Mouse (Mus musculus) heart, postnatal 0 days (tissue): ENCODE results near the gene Ess2. TPM values are rescaled to one million over a fixed set of nuclear protein-coding genes. Genes with fewer than 3 reads are reported as not detected.

Experiments used
- ATAC-seq: fragments of 200-750 bp; cut with Nextera tagmentation; 2 replicates; pipeline ENCODE4 v1.8.0; 2017; ENCODE audit warnings: low read depth, moderate number of reproducible peaks, moderate library complexity; ENCODE audit not compliant: insufficient read depth
- DNase-seq: peaks from one replicate; pipeline ENCODE4 v3.0.0-alpha.2; 2016; ENCODE audit warnings: low spot score
- H3K27ac ChIP-seq: fragments of 300-500 bp; sonication (generic); 2 replicates; pipeline ENCODE4 v1.5.1; 2014; ENCODE audit warnings: low read depth, mild to moderate bottlenecking
- H3K27me3 ChIP-seq: fragments of 300-500 bp; sonication (generic); 2 replicates; pipeline ENCODE4 v1.6.1; 2014; ENCODE audit warnings: low read length, mixed read lengths; ENCODE audit not compliant: control insufficient read depth, insufficient read depth
- H3K36me3 ChIP-seq: fragments of 300-500 bp; sonication (generic); replicated peaks from 2 replicates; pipeline ENCODE4 v1.6.1; 2014; ENCODE audit warnings: low read length, mixed read lengths; ENCODE audit not compliant: control insufficient read depth, insufficient read depth
- H3K4me1 ChIP-seq: fragments of 300-500 bp; sonication (generic); 2 replicates; pipeline ENCODE4 v1.6.1; 2014; ENCODE audit warnings: antibody characterized with exemption; ENCODE audit not compliant: control insufficient read depth, insufficient read depth
- H3K4me2 ChIP-seq: fragments of 300-500 bp; sonication (generic); 2 replicates; pipeline ENCODE4 v1.6.1; 2014; ENCODE audit warnings: low read depth, mild to moderate bottlenecking, low read length, moderate library complexity
- H3K4me3 ChIP-seq: fragments of 300-500 bp; sonication (generic); 2 replicates; pipeline ENCODE4 v1.5.1; 2014; ENCODE audit warnings: low read depth, low read length
- H3K9ac ChIP-seq: fragments of 300-500 bp; sonication (generic); replicated peaks from 2 replicates; pipeline ENCODE4 v1.6.1; 2014; ENCODE audit warnings: low read depth, low read length, mixed read lengths
- H3K9me3 ChIP-seq: fragments of 300-500 bp; sonication (generic); replicated peaks from 2 replicates; pipeline ENCODE4 v1.6.1; 2016; ENCODE audit warnings: low read length; ENCODE audit not compliant: control insufficient read depth
- CTCF ChIP-seq: IDR thresholded peaks from 2 replicates; pipeline ENCODE4 v1.5.1; 2016; ENCODE audit warnings: antibody characterized with exemption, control low read depth, low read depth
- EP300 ChIP-seq: IDR thresholded peaks from 2 replicates; pipeline ENCODE4 v1.6.1; 2016; ENCODE audit warnings: antibody characterized with exemption, low read depth
- WGBS: fragments of 180-500 bp; shearing (Covaris S2); extraction: QIAGEN DNeasy Blood & Tissue Kit; methylation state at CpG from one replicate; pipeline ENCODE4 v1.1.7; 2014; 5-methylcytosine and 5-hydroxymethylcytosine counted together
- polyA plus RNA-seq: library from polyadenylated mRNA; unstranded; fragments of >200 nt; fragmentation: Nextera tagmentation; extraction: Ambion mirVana; gene quantifications from 2 replicates; pipeline ENCODE4 v1.2.1, GENCODE M21; 2015
- total RNA-seq: library from RNA; depleted of rRNA; stranded (reverse); fragments of >200 nt; gene quantifications from 2 replicates; pipeline ENCODE4 v1.2.3, GENCODE M21; 2014; ENCODE audit warnings: low replicate concordance

Gene Ess2
- total and polyA plus RNA-seq, 2 experiments from 2014 or later: 18.5 to 25.4 TPM

- Histone ChIP-seq H3K27me3 (no peaks in the 10 kb centered on the region), H3K4me2 (peak overlapping the region; percentile 11; the same call in 1 of the 2 replicates), H3K4me1 (peaks cover 24% of the 10 kb centered on the region), H3K9ac (no peak overlapping the region), H3K36me3 (0 out of 2 replicates have a peak, but pooled peaks cover 4% of the 10 kb centered on the region), H3K4me3 (no peak overlapping the region), H3K9me3 (no peaks in the 10 kb centered on the region), H3K27ac (peak overlapping the region; percentile 95)
- 12% methylated on average over 3 of the region's 3 CpGs for WGBS
- ATAC-seq (0 out of 2 replicates have a peak, but pooled peaks have one; percentile 9), DNase-seq (no peak)
- TF ChIP-seq EP300: no peak
- no peak for TF ChIP-seq CTCF
Measured at GRCm38 (mm10) chr16:17892606-17893005, 18.5 kb downstream of the Ess2 start.

- 0 out of 2 replicates have a peak, but pooled peaks cover 4% of the 10 kb centered on the region for H3K36me3 ChIP-seq
- H3K4me1 ChIP-seq: peaks cover 24% of the 10 kb centered on the region
- no peaks in the 10 kb centered on the region for H3K27me3 ChIP-seq
- peak within 1 kb of the TSS; percentile 93 for H3K9ac ChIP-seq
- DNase-seq (peak; percentile 96), ATAC-seq (peak; percentile 99)
- H3K27ac ChIP-seq: peak within 1 kb of the TSS; percentile 95
- no peak for TF ChIP-seq EP300
- 0 out of 2 replicates have a peak, but pooled peaks have one; percentile 4 for TF ChIP-seq CTCF
- under 1% methylated on average over 29 of the region's 38 CpGs for WGBS
- no peaks in the 10 kb centered on the region for H3K9me3 ChIP-seq
- H3K4me3 ChIP-seq: peak within 1 kb of the TSS; percentile 85
- H3K4me2 ChIP-seq: peak within 1 kb of the TSS; percentile 87
Measured at GRCm38 (mm10) chr16:17891567-17891959, 19.6 kb downstream of the Ess2 start, which contains the start of gene Gm20518. Gm20518 (minus strand) TSS chr16:17891671.

- Histone ChIP-seq H3K27me3 (no peaks in the 10 kb centered on the region), H3K36me3 (0 out of 2 replicates have a peak, but pooled peaks cover 4% of the 10 kb centered on the region), H3K4me1 (peaks cover 24% of the 10 kb centered on the region), H3K27ac (peak overlapping the region; percentile 95), H3K4me2 (peak overlapping the region; percentile 87), H3K9me3 (no peaks in the 10 kb centered on the region), H3K9ac (peak overlapping the region; percentile 93), H3K4me3 (peak overlapping the region; percentile 85)
- peak; percentile 42 for ATAC-seq
- under 1% methylated on average over 41 of the region's 44 CpGs for WGBS
- peak; percentile 50 for DNase-seq
- TF ChIP-seq EP300 (no peak), CTCF (no peak)
Measured at GRCm38 (mm10) chr16:17890917-17891566, 20.1 kb downstream of the Ess2 start.

GRCm38 (mm10) chr16:17890342-17890727 is 20.8 kb downstream of the Ess2 start:
- DNase-seq: no peak
- Histone ChIP-seq H3K36me3 (peaks cover 4% of the 10 kb centered on the region; the same call in 1 of the 2 replicates), H3K4me1 (peaks cover 24% of the 10 kb centered on the region), H3K4me2 (peak overlapping the region; percentile 87), H3K9me3 (no peaks in the 10 kb centered on the region), H3K4me3 (peak overlapping the region; percentile 85), H3K27me3 (no peaks in the 10 kb centered on the region), H3K9ac (0 out of 2 replicates have a peak overlapping the region, but pooled peaks have one; percentile 93), H3K27ac (no peak overlapping the region)
- no peak for ATAC-seq
- no peak for TF ChIP-seq CTCF
- TF ChIP-seq EP300: no peak
- WGBS: 38% methylated on average over 2 of the region's 2 CpGs

- peaks cover 4% of the 10 kb centered on the region; the same call in 1 of the 2 replicates for H3K36me3 ChIP-seq
- H3K4me2 ChIP-seq: peak overlapping the region; percentile 87
- H3K27me3 ChIP-seq: no peaks in the 10 kb centered on the region
- H3K9ac ChIP-seq: no peak overlapping the region
- DNase-seq (no peak), ATAC-seq (no peak)
- H3K4me3 ChIP-seq: peak overlapping the region; percentile 85; the same call in 1 of the 2 replicates
- TF ChIP-seq CTCF (no peak), EP300 (no peak)
- H3K4me1 ChIP-seq: peaks cover 24% of the 10 kb centered on the region
- H3K9me3 ChIP-seq: no peaks in the 10 kb centered on the region
- WGBS: 82% methylated on average over 6 of the region's 6 CpGs
- H3K27ac ChIP-seq: no peak overlapping the region
Measured at GRCm38 (mm10) chr16:17889689-17890341, 21.3 kb downstream of the Ess2 start.
